Mouse (Mus musculus): ENCODE data around the gene Acvrl1. TPM values are rescaled to one million over a fixed set of nuclear protein-coding genes. Genes with fewer than 3 reads are reported as not detected.

The Acvrl1 gene
- polyA plus RNA-seq, 1 experiment from 2014 or later, result 4.1 TPM

GRCm38 (mm10) chr15:101088291-101088690 lies 40.0 kb upstream of the Acvrl1 start:
- 51% methylated on average over 4 of the region's 4 CpGs for WGBS
- Histone ChIP-seq H3K9ac (ENCODE audit: low read length) (no peak overlapping the region), H3K27me3 (replicated peaks; ENCODE audit: control insufficient read depth, insufficient read depth, low read length) (no peaks in the 10 kb centered on the region), H3K27ac (ENCODE audit: low read depth, low read length) (no peak overlapping the region), H3K9me3 (replicated peaks; ENCODE audit: control insufficient read depth, low read length) (no peaks in the 10 kb centered on the region), H3K36me3 (ENCODE audit: control insufficient read depth, insufficient read depth, low read length) (no peaks in the 10 kb centered on the region), H3K4me3 (ENCODE audit: low read depth, low read length) (no peak overlapping the region), H3K4me1 (ENCODE audit: control insufficient read depth, insufficient read depth, low read length) (peaks cover 8% of the 10 kb centered on the region), H3K4me2 (ENCODE audit: low read length) (no peak overlapping the region)
- ATAC-seq, result no peak
- no peak for DNase-seq (ENCODE audit: low spot score)

DNA sequence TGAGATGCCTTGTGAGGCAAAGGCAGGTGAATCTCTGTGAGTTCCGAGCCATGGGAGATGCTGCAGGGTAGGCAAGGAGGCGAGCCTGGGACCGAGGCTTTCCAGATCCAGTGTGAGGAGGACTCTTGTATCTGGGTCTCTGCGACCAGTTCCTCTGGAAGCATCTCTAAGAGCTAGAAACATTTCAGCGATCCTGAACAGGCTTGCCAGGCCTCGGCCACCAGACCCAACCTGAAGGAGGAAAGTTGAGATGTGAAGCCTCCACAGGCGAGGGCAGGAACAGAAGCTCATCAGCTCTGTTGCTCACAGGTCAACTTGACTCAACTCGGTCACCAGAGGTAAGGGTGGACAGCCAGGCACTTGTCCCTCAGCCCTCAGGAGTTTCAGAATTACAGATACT lies 36.8 kb upstream of the Acvrl1 start:
- no peaks in the 10 kb centered on the region for H3K27me3 ChIP-seq (replicated peaks; ENCODE audit: control insufficient read depth, insufficient read depth, low read length)
- H3K36me3 ChIP-seq (ENCODE audit: control insufficient read depth, insufficient read depth, low read length), result no peaks in the 10 kb centered on the region
- H3K27ac ChIP-seq (ENCODE audit: low read depth, low read length), result no peak overlapping the region
- ATAC-seq, result no peak
- no peak overlapping the region for H3K4me3 ChIP-seq (ENCODE audit: low read depth, low read length)
- H3K9ac ChIP-seq (ENCODE audit: low read length), result no peak overlapping the region
- H3K4me1 ChIP-seq (ENCODE audit: control insufficient read depth, insufficient read depth, low read length), result peaks cover 10% of the 10 kb centered on the region
- WGBS, result 94% methylated on average over 8 of the region's 8 CpGs
- no peak overlapping the region for H3K4me2 ChIP-seq (ENCODE audit: low read length)
- DNase-seq (ENCODE audit: low spot score), result no peak
- no peaks in the 10 kb centered on the region for H3K9me3 ChIP-seq (replicated peaks; ENCODE audit: control insufficient read depth, low read length)

DNA sequence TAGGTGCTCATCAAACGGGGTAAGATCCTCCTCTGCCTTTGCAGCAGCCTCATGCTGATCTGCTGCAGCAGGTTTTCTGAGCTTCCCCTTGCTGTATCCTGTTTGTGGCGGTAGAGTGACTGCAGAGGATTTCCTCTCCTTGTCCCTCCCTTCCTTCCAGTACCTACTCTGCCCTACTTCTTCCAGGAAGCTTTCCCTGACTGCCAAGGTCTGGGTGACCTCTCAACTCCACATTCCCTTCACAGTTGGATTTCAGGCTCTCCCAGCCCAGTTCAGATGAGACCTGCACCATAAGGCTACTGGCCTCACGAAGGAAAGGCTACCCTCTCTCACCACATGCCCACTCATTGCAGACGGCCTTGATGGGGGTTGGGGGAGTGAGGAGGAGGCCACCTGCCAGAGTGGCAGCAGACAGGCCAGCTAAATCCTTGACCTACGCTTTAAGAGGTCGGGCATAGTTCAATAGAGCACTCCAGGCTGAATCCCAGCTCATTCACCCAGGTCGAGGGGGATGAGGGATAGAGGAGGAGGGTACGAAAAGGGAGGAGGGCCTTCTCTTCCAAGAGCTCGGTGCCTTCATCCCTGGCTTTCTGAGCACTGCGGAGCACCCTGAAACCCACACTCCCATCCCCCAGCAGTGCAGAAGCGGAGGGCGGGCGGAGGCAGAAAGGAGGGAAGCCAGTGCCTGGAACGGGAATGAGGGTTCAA lies 36.0 kb upstream of the Acvrl1 start:
- Histone ChIP-seq H3K9me3 (replicated peaks; ENCODE audit: control insufficient read depth, low read length) (no peaks in the 10 kb centered on the region), H3K4me1 (ENCODE audit: control insufficient read depth, insufficient read depth, low read length) (peaks cover 10% of the 10 kb centered on the region), H3K27ac (ENCODE audit: low read depth, low read length) (no peak overlapping the region), H3K36me3 (ENCODE audit: control insufficient read depth, insufficient read depth, low read length) (no peaks in the 10 kb centered on the region), H3K4me3 (ENCODE audit: low read depth, low read length) (no peak overlapping the region), H3K4me2 (ENCODE audit: low read length) (peak overlapping the region; percentile 33; the same call in 1 of the 2 replicates), H3K27me3 (replicated peaks; ENCODE audit: control insufficient read depth, insufficient read depth, low read length) (no peaks in the 10 kb centered on the region; the same call in 1 of the 2 replicates), H3K9ac (ENCODE audit: low read length) (0 out of 2 replicates have a peak overlapping the region, but pooled peaks have one; percentile 37)
- 32% methylated on average over 14 of the region's 14 CpGs for WGBS
- DNase-seq (ENCODE audit: low spot score), result peak; percentile 20
- ATAC-seq, result peak; percentile 38; the same call in 1 of the 2 replicates

DNA sequence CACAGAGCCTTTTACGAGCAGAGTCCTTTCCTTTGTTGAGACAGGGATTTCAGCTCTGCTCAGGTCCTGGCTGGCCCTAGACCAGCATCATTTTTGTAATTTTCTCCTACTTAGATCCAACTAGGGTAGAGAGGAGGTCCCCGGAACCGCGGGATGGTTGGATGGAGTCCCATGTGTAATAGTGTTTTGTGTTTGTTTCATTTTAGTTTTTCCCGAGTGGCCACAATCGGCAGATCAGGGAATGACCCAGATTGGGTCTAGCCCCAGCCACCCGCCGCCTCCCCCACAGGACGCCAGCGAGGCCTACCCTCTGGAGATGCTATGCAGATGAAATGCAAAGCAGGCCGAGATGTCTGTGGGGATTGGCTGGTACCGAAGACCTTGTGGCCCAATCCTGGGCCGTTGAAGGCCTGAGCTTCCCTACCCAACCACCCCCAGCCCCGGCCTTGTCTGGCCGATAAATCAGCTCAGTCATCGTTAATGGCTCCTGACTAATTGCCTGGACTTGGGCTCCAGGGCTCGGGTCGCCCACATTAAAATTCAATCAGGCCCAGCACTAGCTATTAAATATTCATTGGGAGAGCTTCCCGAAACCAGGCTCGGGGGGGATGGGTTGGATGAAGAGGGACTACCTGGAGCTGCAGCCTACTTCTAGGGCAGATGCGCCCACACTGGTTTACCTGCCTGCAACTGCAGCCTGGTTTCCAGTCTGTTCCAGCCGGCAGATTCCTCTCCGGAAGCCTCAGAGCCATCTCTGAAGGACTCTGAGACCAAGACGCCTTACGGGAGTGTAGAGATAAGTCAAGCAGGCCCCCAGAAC lies 35.3 kb upstream of the Acvrl1 start:
- H3K4me1 ChIP-seq (ENCODE audit: control insufficient read depth, insufficient read depth, low read length), result peaks cover 14% of the 10 kb centered on the region
- ATAC-seq (peak; percentile 88), DNase-seq (ENCODE audit: low spot score) (peak; percentile 73)
- H3K27me3 ChIP-seq (replicated peaks; ENCODE audit: control insufficient read depth, insufficient read depth, low read length), result no peaks in the 10 kb centered on the region; the same call in 1 of the 2 replicates
- H3K9ac ChIP-seq (ENCODE audit: low read length), result 0 out of 2 replicates have a peak overlapping the region, but pooled peaks have one; percentile 37
- H3K27ac ChIP-seq (ENCODE audit: low read depth, low read length), result 0 out of 2 replicates have a peak overlapping the region, but pooled peaks have one; percentile 21
- H3K4me2 ChIP-seq (ENCODE audit: low read length), result peak overlapping the region; percentile 33
- no peaks in the 10 kb centered on the region for H3K36me3 ChIP-seq (ENCODE audit: control insufficient read depth, insufficient read depth, low read length)
- H3K4me3 ChIP-seq (ENCODE audit: low read depth, low read length), result no peak overlapping the region
- 11% methylated on average over 25 of the region's 25 CpGs for WGBS
- no peaks in the 10 kb centered on the region for H3K9me3 ChIP-seq (replicated peaks; ENCODE audit: control insufficient read depth, low read length)

GRCm38 (mm10) chr15:101093988-101094387 lies 34.3 kb upstream of the Acvrl1 start:
- DNase-seq (ENCODE audit: low spot score) (no peak), ATAC-seq (no peak)
- Histone ChIP-seq H3K4me3 (ENCODE audit: low read depth, low read length) (no peak overlapping the region), H3K27me3 (replicated peaks; ENCODE audit: control insufficient read depth, insufficient read depth, low read length) (no peaks in the 10 kb centered on the region; the same call in 1 of the 2 replicates), H3K9me3 (replicated peaks; ENCODE audit: control insufficient read depth, low read length) (no peaks in the 10 kb centered on the region), H3K27ac (ENCODE audit: low read depth, low read length) (no peak overlapping the region), H3K9ac (ENCODE audit: low read length) (no peak overlapping the region), H3K36me3 (ENCODE audit: control insufficient read depth, insufficient read depth, low read length) (no peaks in the 10 kb centered on the region), H3K4me2 (ENCODE audit: low read length) (no peak overlapping the region), H3K4me1 (ENCODE audit: control insufficient read depth, insufficient read depth, low read length) (peaks cover 18% of the 10 kb centered on the region)
- 47% methylated on average over 6 of the region's 6 CpGs for WGBS

GRCm38 (mm10) chr15:101094979-101095378 lies 33.3 kb upstream of the Acvrl1 start:
- Histone ChIP-seq H3K9ac (ENCODE audit: low read length) (no peak overlapping the region), H3K9me3 (replicated peaks; ENCODE audit: control insufficient read depth, low read length) (no peaks in the 10 kb centered on the region), H3K27me3 (replicated peaks; ENCODE audit: control insufficient read depth, insufficient read depth, low read length) (no peaks in the 10 kb centered on the region; the same call in 1 of the 2 replicates), H3K36me3 (ENCODE audit: control insufficient read depth, insufficient read depth, low read length) (no peaks in the 10 kb centered on the region), H3K4me3 (ENCODE audit: low read depth, low read length) (no peak overlapping the region), H3K4me1 (ENCODE audit: control insufficient read depth, insufficient read depth, low read length) (peaks cover 18% of the 10 kb centered on the region), H3K4me2 (ENCODE audit: low read length) (no peak overlapping the region), H3K27ac (ENCODE audit: low read depth, low read length) (no peak overlapping the region)
- no peak for ATAC-seq
- 74% methylated on average over 9 of the region's 9 CpGs for WGBS
- DNase-seq (ENCODE audit: low spot score), result no peak

DNA sequence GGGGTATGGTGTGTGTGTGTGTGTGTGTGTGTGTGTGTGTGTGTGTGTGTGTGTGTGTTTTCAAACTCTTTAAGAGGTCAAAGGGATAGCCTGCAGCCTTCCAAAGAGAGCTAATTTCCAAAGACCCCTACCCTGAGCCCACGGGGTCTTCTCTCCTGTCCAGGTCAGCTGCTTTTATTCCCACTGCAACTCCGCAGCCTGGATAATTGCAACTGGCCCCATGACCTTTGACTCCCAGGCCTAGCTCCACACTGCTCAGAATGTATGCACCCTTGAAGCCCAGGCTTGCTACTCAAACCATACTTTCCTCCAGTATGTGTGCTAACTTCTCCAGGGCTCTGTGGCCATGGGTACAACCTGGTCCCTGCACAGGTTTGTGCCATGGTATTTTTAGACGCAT lies 32.9 kb upstream of the Acvrl1 start:
- DNase-seq (ENCODE audit: low spot score), result no peak

DNA sequence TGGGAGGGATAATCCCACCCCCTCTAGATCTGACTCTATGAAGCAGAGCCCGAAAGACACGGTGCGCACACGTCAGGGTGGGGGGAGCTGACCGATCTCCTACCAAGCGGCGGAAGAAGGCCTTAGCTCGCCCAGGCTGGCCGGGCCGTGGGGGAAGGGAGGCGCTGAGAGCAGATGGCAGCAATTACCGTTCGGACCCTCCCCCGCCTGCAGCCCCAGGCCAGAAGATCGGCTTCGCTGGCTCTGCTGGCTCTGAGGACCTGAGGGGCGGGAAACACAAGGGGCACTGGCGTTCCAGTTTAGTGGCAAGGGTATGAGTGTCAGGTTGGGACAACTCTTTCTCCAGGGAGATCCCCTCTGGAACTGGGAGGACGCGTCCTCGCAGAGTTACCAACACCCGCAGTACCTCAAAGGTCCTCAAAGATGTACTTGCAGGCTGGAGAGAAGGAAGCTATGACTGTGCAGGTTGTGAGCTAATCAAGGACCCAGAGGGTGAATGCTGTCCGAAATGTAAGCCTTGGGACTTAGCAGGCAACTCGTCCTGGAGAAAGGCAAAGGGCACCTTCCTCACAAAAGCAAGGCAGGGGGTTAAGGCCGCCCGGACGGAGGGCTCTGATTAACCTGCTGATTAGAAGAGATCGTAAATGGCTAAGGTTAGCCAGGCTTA lies 30.2 kb upstream of the Acvrl1 start:
- Histone ChIP-seq H3K4me2 (ENCODE audit: low read length) (peak overlapping the region; percentile 36), H3K27me3 (replicated peaks; ENCODE audit: control insufficient read depth, insufficient read depth, low read length) (no peaks in the 10 kb centered on the region; the same call in 1 of the 2 replicates), H3K4me3 (ENCODE audit: low read depth, low read length) (no peak overlapping the region), H3K9ac (ENCODE audit: low read length) (peak overlapping the region; percentile 33; the same call in 1 of the 2 replicates), H3K9me3 (replicated peaks; ENCODE audit: control insufficient read depth, low read length) (no peaks in the 10 kb centered on the region), H3K27ac (ENCODE audit: low read depth, low read length) (no peak overlapping the region), H3K4me1 (ENCODE audit: control insufficient read depth, insufficient read depth, low read length) (peaks cover 12% of the 10 kb centered on the region), H3K36me3 (ENCODE audit: control insufficient read depth, insufficient read depth, low read length) (no peaks in the 10 kb centered on the region)
- WGBS, result 2% methylated on average over 28 of the region's 28 CpGs
- peak; percentile 53 for DNase-seq (ENCODE audit: low spot score)
- peak; percentile 38; the same call in 1 of the 2 replicates for ATAC-seq

More for the DNA sequence above, 32.9 kb upstream of the Acvrl1 start:
- Histone ChIP-seq H3K4me3 (ENCODE audit: low read depth, low read length) (no peak overlapping the region), H3K27ac (ENCODE audit: low read depth, low read length) (no peak overlapping the region), H3K4me2 (ENCODE audit: low read length) (no peak overlapping the region), H3K4me1 (ENCODE audit: control insufficient read depth, insufficient read depth, low read length) (peaks cover 18% of the 10 kb centered on the region), H3K9me3 (replicated peaks; ENCODE audit: control insufficient read depth, low read length) (no peaks in the 10 kb centered on the region), H3K36me3 (ENCODE audit: control insufficient read depth, insufficient read depth, low read length) (no peaks in the 10 kb centered on the region), H3K9ac (ENCODE audit: low read length) (no peak overlapping the region), H3K27me3 (replicated peaks; ENCODE audit: control insufficient read depth, insufficient read depth, low read length) (no peaks in the 10 kb centered on the region; the same call in 1 of the 2 replicates)
- WGBS, result 63% methylated on average over 3 of the region's 3 CpGs
- ATAC-seq, result no peak

All from forebrain, embryonic 14.5 days (tissue).